Mouse (Mus musculus): Measurements from ENCODE around the gene Lrrc28.

Gene Lrrc28

DNA sequence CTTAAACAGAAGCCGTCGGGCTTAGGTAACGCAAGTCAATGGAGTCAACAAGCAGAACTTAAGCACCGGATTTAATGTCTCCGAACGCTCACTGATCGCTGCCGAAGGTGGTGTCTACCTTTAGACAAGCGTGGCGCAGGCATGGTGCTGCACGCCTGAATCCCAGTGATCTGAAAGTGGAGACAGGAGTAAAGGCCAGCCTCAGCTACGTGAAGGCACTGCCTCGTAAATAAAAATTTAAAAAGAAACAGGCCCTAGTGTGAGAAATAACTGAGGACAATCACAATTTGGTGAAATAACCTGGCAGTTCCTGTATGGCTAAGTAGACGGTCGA lies 580 bp upstream of the Lrrc28 start:
- DNase-seq (ENCODE audit: low read depth, low spot score), result no peak

GRCm38 (mm10) chr7:67644291-67644690 lies 777 bp downstream of the Lrrc28 start:
- no peak for DNase-seq (ENCODE audit: low read depth, low spot score)

GRCm38 (mm10) chr7:67642955-67643354 lies 2.1 kb downstream of the Lrrc28 start:
- no peak for DNase-seq (ENCODE audit: low read depth, low spot score)

- no peak for DNase-seq (ENCODE audit: low read depth, low spot score)
Measured at GRCm38 (mm10) chr7:67639006-67639405, 6.1 kb downstream of the Lrrc28 start.

DNA sequence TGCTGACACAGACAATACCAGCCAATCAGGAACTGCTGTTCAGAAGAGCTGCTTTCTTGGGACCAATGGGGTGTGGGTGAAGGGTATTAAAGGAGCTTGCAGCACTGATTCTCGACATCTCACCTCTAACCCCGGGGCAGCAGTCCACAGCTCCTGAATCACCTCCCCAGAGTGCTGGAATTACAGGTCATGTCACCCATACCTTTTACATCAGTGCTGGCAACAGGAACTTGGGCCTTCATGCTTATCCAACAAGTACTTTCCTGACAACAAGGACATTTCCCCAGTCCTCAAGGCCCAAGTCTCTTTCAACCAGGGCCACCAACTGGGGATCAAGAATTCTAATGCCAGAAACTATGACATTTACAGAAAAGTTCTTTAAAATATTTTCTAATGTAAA lies 8.9 kb downstream of the Lrrc28 start:
- no peak for DNase-seq (ENCODE audit: low read depth, low spot score)

DNA sequence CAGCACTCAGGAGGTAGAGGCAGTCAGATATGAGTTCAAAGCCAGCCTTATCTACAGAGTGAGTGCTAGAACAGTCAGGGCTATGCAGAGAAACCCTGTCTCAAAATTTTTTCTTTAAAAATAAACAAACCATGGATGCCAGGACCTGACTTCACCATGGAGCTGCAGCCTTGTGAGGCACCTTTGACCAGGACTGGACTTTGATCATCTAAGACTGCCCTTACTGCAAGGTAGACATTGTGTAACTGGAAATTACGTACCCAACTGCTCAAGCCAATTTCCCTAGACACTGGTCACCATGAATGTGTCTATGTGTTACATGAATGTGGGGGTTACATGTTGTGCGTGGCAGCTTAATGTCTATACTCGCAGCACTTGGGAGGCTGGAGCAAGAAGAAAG lies 10.9 kb downstream of the Lrrc28 start:
- DNase-seq (ENCODE audit: low read depth, low spot score), result no peak

DNA sequence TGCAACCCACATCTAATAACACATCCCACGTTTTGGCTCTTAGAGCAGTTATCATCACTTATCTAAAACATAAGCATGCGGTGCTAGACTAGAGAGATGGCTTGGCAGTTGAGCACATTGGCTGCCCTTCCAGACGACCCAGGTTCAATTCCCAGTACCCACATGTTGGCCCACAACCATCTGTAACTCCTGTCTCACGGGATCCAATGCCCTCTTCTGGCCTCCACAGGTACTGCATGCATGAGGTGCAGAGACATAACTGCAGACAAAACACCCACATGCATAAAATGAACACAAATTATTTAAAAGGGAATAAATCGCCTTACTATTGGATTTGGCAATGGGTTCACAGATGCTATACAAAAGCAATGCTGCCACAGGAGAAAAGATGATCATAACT lies 12.7 kb downstream of the Lrrc28 start:
- no peak for DNase-seq (ENCODE audit: low read depth, low spot score)

DNA sequence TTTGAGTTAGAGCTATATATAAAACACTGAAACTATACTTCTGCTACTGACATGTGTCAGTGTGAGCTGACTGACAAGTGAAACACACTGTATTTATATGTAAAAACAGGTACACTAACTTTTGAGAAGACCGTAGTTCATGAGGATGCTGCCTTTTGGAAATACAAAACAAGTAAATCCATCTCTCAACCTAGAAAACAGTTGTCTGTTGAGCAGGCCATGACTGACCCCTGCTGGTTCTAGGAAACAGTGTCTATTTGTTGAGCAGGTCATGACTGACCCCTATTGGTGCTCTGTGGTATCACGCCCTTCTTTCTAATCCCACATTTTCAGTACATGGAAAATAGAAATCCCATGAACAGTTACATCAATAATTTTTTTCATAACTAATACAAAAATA lies 14.3 kb downstream of the Lrrc28 start:
- no peak for DNase-seq (ENCODE audit: low read depth, low spot score)

DNA sequence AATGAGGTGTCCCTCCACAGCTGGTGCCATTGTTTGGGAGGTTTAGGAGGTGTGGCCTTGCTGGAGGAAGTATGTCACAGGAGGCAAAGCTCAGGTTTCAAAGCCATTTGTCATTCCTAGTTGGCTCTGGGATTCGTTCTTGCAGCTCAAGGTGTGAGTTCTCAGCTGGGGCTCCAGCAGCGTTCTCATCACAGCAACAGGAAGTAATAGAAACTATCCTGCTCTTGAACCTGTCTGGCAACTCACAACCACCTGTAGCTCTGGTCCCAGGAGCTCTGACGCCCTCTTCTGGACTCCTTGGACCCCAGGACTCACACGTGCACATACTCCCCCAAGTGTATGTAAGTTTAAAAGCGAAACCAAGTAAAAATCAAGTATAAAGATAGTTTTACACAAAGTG lies 15.4 kb downstream of the Lrrc28 start:
- no peak for DNase-seq (ENCODE audit: low read depth, low spot score)

DNA sequence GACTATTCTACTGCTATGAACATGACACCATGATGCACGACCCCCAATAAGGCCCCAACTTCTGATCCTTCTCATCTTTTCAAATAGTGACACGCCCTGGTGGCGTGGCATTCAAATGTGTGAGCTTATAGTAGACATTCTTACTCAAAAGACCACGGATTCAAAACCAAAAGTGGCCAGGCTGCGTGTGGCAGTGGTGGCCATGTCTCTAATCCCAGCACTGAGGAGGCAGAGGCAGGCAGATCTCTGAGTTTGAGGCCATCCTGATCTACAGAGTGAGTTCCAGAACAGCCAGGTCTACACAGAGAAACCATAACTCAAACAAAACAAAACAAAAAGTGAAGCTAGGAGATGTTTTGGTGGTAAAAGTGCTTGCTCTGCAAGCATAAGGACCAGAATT lies 18.4 kb downstream of the Lrrc28 start:
- DNase-seq (ENCODE audit: low read depth, low spot score), result no peak

- no peak for DNase-seq (ENCODE audit: low read depth, low spot score)
Measured at GRCm38 (mm10) chr7:67622151-67622550, 22.9 kb downstream of the Lrrc28 start.

- no peak for DNase-seq (ENCODE audit: low read depth, low spot score)
Measured at GRCm38 (mm10) chr7:67619836-67620235, 25.2 kb downstream of the Lrrc28 start.

DNA sequence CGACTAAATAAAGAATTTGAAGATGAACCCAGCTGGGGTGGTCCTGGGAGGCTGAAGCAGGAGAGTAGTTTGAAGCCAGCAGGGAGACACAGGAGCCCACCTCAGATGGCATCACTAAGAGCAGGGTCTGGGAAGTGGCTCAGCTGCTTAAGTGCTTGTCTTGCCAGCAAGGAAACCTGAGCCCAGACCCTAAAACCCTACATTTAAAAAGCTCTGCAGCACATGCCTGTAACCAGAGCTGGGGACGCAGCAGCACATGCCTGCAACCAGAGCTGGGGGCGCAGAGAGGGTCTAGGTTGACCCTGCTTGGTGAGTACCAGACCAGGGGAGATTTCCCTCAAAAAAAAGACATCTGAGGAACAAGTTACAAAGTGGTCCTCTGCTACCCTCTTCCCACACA lies 26.8 kb downstream of the Lrrc28 start:
- DNase-seq (ENCODE audit: low read depth, low spot score), result no peak

GRCm38 (mm10) chr7:67617646-67618045 lies 27.4 kb downstream of the Lrrc28 start:
- DNase-seq (ENCODE audit: low read depth, low spot score), result no peak

DNA sequence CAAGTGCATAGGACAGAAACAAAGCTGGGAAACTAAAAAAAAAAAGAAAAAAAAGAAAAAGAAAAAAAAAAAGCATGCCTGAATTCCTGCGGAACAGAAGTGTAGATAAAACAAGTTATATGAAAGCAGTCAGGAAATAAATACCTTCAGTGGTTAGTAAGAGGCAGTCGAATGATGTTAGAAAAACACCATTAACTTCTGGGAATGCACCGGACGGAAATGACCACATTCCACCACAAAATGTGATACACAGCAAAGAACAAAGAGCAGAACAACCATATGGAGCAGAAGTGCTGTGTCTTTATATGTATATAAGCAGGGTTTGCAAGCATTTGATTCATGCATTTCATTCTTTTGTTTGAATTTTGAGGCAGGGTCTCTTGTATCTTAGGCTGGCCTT lies 28.2 kb downstream of the Lrrc28 start:
- DNase-seq (ENCODE audit: low read depth, low spot score), result no peak

DNA sequence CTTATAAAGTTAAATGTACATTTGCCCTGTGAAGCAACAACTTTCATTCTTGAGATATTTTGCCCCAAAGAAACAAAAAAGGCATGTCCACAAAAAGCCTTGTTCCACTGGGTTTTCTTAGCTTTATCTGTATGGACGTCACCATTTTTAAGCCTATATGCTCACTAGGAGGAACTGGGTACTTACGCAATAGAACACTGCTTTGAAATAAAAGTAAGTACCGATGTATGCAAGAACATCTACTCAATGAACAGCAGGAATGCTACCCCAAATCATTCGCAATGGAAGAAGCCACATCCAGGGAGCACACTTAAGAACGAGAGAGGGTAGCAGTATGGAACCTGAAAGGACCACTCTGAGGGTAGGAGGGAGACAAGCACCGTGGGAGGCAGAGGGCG lies 30.6 kb downstream of the Lrrc28 start:
- no peak for DNase-seq (ENCODE audit: low read depth, low spot score)

- DNase-seq (ENCODE audit: low read depth, low spot score), result no peak
Measured at GRCm38 (mm10) chr7:67613795-67614463, 31.1 kb downstream of the Lrrc28 start.

- no peak for DNase-seq (ENCODE audit: low read depth, low spot score)
Measured at GRCm38 (mm10) chr7:67608348-67609024, 36.6 kb downstream of the Lrrc28 start.

GRCm38 (mm10) chr7:67607669-67608347 lies 37.3 kb downstream of the Lrrc28 start:
- DNase-seq (ENCODE audit: low read depth, low spot score), result no peak

DNA sequence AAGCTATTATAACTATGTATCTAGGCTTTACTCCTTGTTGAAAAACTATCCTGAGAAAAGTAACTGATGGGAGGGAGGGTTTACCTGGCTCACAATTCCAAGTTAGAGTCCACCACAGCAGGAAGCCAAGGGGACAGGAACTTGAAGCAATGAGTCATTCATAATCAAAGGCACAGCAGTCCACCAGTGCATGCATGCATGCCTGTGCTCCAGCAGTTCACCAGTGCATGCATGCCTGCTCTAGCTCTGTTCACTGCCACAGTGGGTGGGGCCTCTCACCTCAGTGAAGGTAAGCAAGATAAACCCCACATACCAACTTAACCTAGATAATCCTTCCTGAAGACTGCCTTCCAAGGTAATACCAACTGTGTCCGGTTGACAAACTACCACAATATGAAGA lies 38.8 kb downstream of the Lrrc28 start:
- DNase-seq (ENCODE audit: low read depth, low spot score), result no peak

GRCm38 (mm10) chr7:67605114-67605513 lies 40.0 kb downstream of the Lrrc28 start:
- DNase-seq (ENCODE audit: low read depth, low spot score), result no peak

DNA sequence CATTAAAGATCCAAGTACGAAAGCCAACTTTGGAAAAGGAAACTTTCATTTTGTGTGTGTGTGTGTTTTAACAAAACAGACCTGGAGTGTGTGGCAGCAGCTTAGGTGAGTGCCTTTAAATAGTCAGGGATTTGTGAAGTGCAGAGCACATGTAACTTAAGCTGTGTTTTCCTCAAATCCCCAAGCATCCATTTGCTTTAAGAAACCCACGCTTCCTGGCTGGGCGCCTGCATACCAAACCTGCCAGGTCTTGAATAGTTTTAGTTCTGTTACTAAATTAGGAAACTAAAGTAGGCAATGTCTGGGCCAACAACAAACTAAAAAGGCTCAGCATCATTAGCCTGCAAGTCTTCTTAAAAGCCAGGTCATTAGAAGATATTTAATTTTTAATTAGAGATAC lies 47.0 kb downstream of the Lrrc28 start:
- DNase-seq (ENCODE audit: low read depth, low spot score), result no peak

- DNase-seq (ENCODE audit: low read depth, low spot score), result no peak
Measured at GRCm38 (mm10) chr7:67596961-67597360, 48.1 kb downstream of the Lrrc28 start.
